Mouse (Mus musculus): ENCODE measurements around the gene Teddm1a.

The Teddm1a gene

GRCm38 (mm10) chr1:153905884-153906283 is 14.3 kb downstream of the Teddm1a start:
- DNase-seq (ENCODE audit: low spot score): no peak

- DNase-seq (ENCODE audit: low spot score): no peak
These were observed 16.7 kb downstream of the Teddm1a start for GRCm38 (mm10) chr1:153908208-153908607.

GRCm38 (mm10) chr1:153908741-153909140 is 17.2 kb downstream of the Teddm1a start:
- DNase-seq (ENCODE audit: low spot score): no peak

- DNase-seq (ENCODE audit: low spot score): no peak
These were observed 17.8 kb downstream of the Teddm1a start for GRCm38 (mm10) chr1:153909213-153909962.

- no peak for DNase-seq (ENCODE audit: low spot score)
These were observed 18.4 kb downstream of the Teddm1a start for GRCm38 (mm10) chr1:153909963-153910291.

- no peak for DNase-seq (ENCODE audit: low spot score)
These were observed 18.9 kb downstream of the Teddm1a start for GRCm38 (mm10) chr1:153910423-153910822.

DNA sequence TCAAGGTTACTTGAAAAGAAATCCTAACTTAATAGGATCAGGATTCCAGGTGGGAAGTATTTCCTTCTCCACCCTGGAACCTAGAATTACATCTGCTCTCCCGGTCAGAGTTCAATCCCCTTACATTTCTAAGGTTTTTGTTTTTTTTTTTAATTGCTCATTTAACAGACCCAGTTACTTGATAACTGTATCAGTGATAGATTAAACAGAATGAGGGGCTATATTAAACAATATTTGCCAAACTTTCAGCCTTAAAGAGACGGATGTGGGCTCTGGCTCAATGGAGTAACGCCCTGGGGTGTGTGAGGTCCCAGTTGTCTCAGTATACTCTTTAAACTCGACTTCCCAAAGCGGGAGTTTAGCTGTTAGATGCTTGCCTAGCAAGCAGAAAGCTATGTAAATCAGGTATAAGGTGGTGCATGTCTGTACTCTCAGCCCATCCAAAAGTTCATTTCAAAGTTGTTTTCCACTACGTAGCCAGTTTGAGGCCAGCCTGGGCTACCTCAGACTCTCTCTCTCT is 19.8 kb downstream of the Teddm1a start:
- no peak for DNase-seq (ENCODE audit: low spot score)

GRCm38 (mm10) chr1:153913869-153914268 is 22.3 kb downstream of the Teddm1a start:
- DNase-seq (ENCODE audit: low spot score): no peak

DNA sequence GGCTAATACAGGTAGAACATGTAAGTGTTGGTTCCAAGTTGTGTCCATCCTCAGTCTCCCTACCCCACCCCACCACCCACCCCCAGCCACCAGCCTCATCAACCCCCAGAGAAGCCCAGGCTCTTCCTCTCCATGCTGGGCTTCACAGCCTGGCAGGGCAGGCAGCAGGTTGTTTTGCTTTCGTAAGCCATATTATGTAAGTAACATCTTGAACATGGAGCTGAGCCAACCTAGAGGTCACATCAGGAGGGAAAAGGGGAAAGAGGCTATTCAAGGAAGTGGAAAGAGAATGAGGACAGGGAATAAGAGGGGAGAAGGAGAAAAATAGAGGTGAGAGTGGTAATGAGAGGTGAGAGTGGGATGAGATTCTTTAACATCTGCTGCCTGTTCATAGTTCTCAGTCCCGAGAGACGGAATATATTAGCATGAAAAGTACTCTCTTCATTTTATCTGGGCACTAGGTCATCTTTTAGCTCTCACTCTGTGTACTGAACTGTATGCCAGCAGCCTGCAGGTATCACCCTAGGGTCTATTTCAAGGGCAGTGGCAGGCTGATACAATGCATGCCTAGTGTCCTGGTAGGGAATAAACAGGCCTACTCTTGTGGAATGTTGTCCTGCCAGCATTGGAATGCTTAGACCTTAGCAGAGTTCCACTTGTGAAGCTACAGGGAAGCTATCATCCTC is 27.1 kb downstream of the Teddm1a start:
- DNase-seq (ENCODE audit: low spot score): no peak

DNA sequence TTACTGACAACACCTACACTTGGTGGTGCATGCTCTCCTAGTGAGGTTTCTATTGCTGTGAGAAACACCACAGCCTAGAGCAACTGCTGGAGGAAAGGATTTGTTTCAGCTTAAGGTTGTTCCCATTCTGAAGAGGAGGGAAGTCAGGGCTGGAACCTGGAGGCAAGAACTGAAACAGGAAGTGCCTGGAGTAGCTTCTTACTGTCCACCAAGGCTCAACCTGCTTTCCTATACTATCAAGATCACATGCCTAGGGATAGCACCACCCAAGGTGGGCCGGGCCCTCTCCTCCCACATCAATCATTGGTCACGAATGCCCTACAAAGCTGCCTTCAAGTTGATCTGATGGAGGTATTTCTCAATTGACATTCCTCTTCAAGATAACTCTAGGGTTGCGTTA is 30.1 kb downstream of the Teddm1a start:
- no peak for DNase-seq (ENCODE audit: low spot score)

DNA sequence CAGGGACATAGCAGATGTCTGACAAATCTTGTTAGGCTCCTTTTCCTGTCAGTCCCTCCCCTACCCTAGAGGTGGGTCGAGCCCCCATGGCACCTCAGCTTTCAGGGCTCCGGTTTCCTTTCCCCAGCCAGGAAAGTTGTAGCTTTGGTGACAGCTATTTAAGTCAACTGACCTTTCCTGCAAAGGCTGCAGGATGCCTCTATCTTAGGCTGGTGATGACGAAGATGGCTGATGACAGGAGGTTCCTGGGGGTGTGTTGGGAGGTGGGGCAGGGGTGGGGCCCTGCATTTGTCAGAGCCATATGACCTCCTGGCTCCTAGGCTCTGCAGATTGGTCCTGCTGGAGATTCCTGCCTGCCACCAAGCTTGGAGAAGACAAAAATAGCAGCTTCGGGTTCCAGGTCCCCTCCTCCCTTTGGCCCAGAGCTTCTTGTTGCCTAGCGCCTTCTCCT is 31.1 kb downstream of the Teddm1a start:
- DNase-seq (ENCODE audit: low spot score): no peak

- no peak for DNase-seq (ENCODE audit: low spot score)
These were observed 33.1 kb downstream of the Teddm1a start for GRCm38 (mm10) chr1:153924395-153925385.

- no peak for DNase-seq (ENCODE audit: low spot score)
These were observed 38.9 kb downstream of the Teddm1a start for GRCm38 (mm10) chr1:153930431-153930830.

DNA sequence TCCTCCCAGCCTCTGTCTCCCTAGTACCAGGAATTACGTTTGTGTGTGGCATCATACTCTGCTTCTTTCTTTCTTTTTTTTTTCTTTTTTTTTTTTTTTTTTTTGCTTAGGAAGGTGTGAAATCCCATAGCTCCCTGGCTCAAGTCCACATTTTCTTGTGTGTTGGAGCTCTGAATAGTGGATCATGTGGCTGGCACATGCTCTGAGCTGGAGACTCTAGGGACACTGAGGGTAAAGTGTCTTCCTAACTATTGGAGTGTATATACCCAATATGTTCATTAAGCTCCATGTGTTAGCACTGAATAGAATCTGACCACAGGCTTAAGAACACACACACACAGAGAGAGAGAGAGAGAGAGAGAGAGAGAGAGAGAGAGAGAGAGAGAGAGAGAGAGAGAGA is 42.2 kb downstream of the Teddm1a start:
- DNase-seq (ENCODE audit: low spot score): no peak

- no peak for DNase-seq (ENCODE audit: low spot score)
These were observed 44.4 kb downstream of the Teddm1a start for GRCm38 (mm10) chr1:153935844-153936380.

- no peak for DNase-seq (ENCODE audit: low spot score)
These were observed 45.5 kb downstream of the Teddm1a start for GRCm38 (mm10) chr1:153937025-153937424.

DNA sequence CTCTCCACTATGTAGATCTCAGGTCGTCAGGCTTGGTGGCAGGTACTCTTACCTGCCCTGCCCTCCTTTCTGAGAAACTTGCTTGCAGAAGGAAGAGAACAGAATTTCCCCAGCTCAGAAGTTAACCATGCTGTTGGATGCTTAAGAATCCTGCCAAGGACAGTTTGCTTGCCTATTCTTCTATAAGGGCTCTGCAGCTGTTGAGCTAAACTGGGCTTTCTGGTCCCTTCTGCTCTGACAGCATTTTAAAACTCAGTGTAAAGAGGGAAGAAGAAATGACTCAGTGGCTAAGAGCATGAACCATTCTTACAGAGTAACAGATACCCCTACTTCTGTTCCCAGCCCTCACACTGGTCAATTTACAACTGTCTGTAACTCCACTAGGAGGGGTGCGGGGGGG is 49.4 kb downstream of the Teddm1a start:
- no peak for DNase-seq (ENCODE audit: low spot score)
